28 mouse cellular contexts compared by ENCODE assay signal in the genomic region with DNA sequence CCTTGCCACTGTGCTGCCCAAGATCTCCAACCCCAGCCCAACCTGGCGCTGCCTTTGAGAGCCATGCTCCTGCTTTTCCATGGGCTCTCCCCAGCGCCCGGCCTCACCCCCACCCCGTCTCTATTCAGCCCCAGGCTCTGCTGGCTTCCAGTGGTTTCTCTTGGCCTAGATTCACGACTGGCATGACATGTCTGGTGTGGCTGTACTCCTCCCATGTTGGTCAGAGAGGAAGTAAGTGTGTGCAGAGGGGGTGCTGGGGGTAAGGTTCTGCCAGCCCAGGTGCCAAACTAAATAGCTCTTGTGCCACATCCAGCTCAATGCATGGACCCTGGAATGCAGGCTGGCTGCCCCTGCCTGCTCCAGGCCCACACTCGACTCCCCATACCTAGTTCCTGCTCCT. TPM values are rescaled to one million over a fixed set of nuclear protein-coding genes. Genes with fewer than 3 reads are reported as not detected.
DNase-seq lines count a peak whose midpoint lies in the region; ATAC-seq and TF ChIP-seq lines count a peak whose summit lies in the region.
"Had no signal": no experiment of that assay in that cellular context is flagged by ENCODE, and none has a peak within 500 bp of the region (broad histone marks: within the 10 kb centered on the region; RNA-seq: fewer than 3 reads in every experiment).

No protein-coding gene starts in this region.

- H3K9ac ChIP-seq in heart, embryonic 15.5 days: no peak overlapping the region
- no peak overlapping the region for H3K9ac ChIP-seq in midbrain, embryonic 11.5 days (ENCODE audit: low read length)
- no peak overlapping the region for H3K9ac ChIP-seq in midbrain, postnatal 0 days (replicated peaks; ENCODE audit: low read length, poor library complexity, severe bottlenecking)
- H3K9ac ChIP-seq in forebrain, embryonic 14.5 days (ENCODE audit: low read length): no peak overlapping the region
- H3K9ac ChIP-seq: embryonic facial prominence, embryonic 13.5 days; embryonic facial prominence, embryonic 15.5 days; forebrain, embryonic 12.5 days; forebrain, embryonic 15.5 days had no signal

- no peak for DNase-seq in heart, postnatal 10 days
- peak; percentile 12 for DNase-seq in midbrain, embryonic 11.5 days (ENCODE audit: low spot score, missing footprints)
- no peak for DNase-seq in midbrain, postnatal 0 days (ENCODE audit: low spot score)
- no peak for DNase-seq in urinary bladder, postnatal 10 days (ENCODE audit: low spot score)
- no peak for DNase-seq in forebrain, embryonic 14.5 days (ENCODE audit: low spot score)
- DNase-seq: adrenal gland, adult 8-10 months; adrenal gland, postnatal 14 days; adrenal gland, postnatal 36 days; B cell, adult 2 months; cerebellum, adult 11-12 months; cerebellum, adult 2 months; cerebellum, adult 9-10 months; cerebellum, postnatal 10 days; cerebellum, postnatal 25 days; embryo, embryonic 11 days had no signal

- WGBS in heart, embryonic 15.5 days: 72% methylated on average over 6 of the region's 6 CpGs
- 81% methylated on average over 6 of the region's 6 CpGs for WGBS in midbrain, embryonic 11.5 days
- 74% methylated on average over 6 of the region's 6 CpGs for WGBS in midbrain, postnatal 0 days
- 69% methylated on average over 6 of the region's 6 CpGs for WGBS in forebrain, embryonic 14.5 days

- no peak overlapping the region for H3K4me3 ChIP-seq in heart, embryonic 15.5 days
- H3K4me3 ChIP-seq in midbrain, embryonic 11.5 days (ENCODE audit: low read depth, low read length): no peak overlapping the region
- no peak overlapping the region for H3K4me3 ChIP-seq in midbrain, postnatal 0 days (ENCODE audit: low read depth, low read length)
- no peak overlapping the region for H3K4me3 ChIP-seq in forebrain, embryonic 14.5 days (ENCODE audit: low read depth, low read length)
- H3K4me3 ChIP-seq: embryonic facial prominence, embryonic 13.5 days; embryonic facial prominence, embryonic 15.5 days; erythroblast, embryonic 14.5 days; forebrain, embryonic 10.5 days; forebrain, embryonic 12.5 days; forebrain, embryonic 15.5 days had no signal

- H3K4me1 ChIP-seq in heart, embryonic 15.5 days (replicated peaks): peaks cover 4% of the 10 kb centered on the region
- H3K4me1 ChIP-seq in midbrain, embryonic 11.5 days (ENCODE audit: control insufficient read depth, insufficient read depth, low read length): no peaks in the 10 kb centered on the region
- no peaks in the 10 kb centered on the region for H3K4me1 ChIP-seq in midbrain, postnatal 0 days (ENCODE audit: insufficient read depth, low read length)
- no peaks in the 10 kb centered on the region for H3K4me1 ChIP-seq in forebrain, embryonic 14.5 days (ENCODE audit: control insufficient read depth, insufficient read depth, low read length)
- H3K4me1 ChIP-seq: embryonic facial prominence, embryonic 15.5 days; forebrain, embryonic 12.5 days; forebrain, embryonic 15.5 days had no signal

- H3K36me3 ChIP-seq in heart, embryonic 15.5 days: no peaks in the 10 kb centered on the region
- H3K36me3 ChIP-seq in midbrain, embryonic 11.5 days (ENCODE audit: control insufficient read depth, insufficient read depth, low read length): no peaks in the 10 kb centered on the region
- H3K36me3 ChIP-seq in midbrain, postnatal 0 days (ENCODE audit: insufficient read depth, low read length): no peaks in the 10 kb centered on the region
- no peaks in the 10 kb centered on the region for H3K36me3 ChIP-seq in forebrain, embryonic 14.5 days (ENCODE audit: control insufficient read depth, insufficient read depth, low read length)
- H3K36me3 ChIP-seq: embryonic facial prominence, embryonic 13.5 days; embryonic facial prominence, embryonic 15.5 days; forebrain, embryonic 10.5 days; forebrain, embryonic 12.5 days; forebrain, embryonic 15.5 days; G1E had no signal

- intact Hi-C loops in heart, postnatal 10 days (cut with DNase I): no loop called here

- TF ChIP-seq CTCF in midbrain, postnatal 0 days (IDR thresholded peaks at IDR 0.05): no peak

- no peak overlapping the region for H3K27ac ChIP-seq in heart, embryonic 15.5 days
- no peak overlapping the region for H3K27ac ChIP-seq in midbrain, embryonic 11.5 days (ENCODE audit: low read depth, low read length)
- H3K27ac ChIP-seq in midbrain, postnatal 0 days (ENCODE audit: low read depth, low read length): no peak overlapping the region
- H3K27ac ChIP-seq in forebrain, embryonic 14.5 days (ENCODE audit: low read depth, low read length): no peak overlapping the region
- H3K27ac ChIP-seq: embryonic facial prominence, embryonic 13.5 days; embryonic facial prominence, embryonic 15.5 days; forebrain, embryonic 10.5 days; forebrain, embryonic 12.5 days; forebrain, embryonic 15.5 days had no signal

- H3K27me3 ChIP-seq in heart, embryonic 15.5 days: peaks cover 12% of the 10 kb centered on the region; the same call in 1 of the 2 replicates
- no peaks in the 10 kb centered on the region for H3K27me3 ChIP-seq in midbrain, embryonic 11.5 days (ENCODE audit: control insufficient read depth, insufficient read depth, low read length)
- 0 out of 2 replicates have a peak, but pooled peaks cover 2% of the 10 kb centered on the region for H3K27me3 ChIP-seq in midbrain, postnatal 0 days (ENCODE audit: insufficient read depth, low read length)
- H3K27me3 ChIP-seq in forebrain, embryonic 14.5 days (replicated peaks; ENCODE audit: control insufficient read depth, insufficient read depth, low read length): no peaks in the 10 kb centered on the region
- H3K27me3 ChIP-seq: embryonic facial prominence, embryonic 13.5 days; embryonic facial prominence, embryonic 15.5 days; forebrain, embryonic 12.5 days; forebrain, embryonic 15.5 days had no signal

- 0 out of 2 replicates have a peak, but pooled peaks have one; percentile 23 for ATAC-seq in heart, embryonic 15.5 days (replicated peaks; ENCODE audit: insufficient number of reproducible peaks, insufficient read depth, low FRiP score, low read depth)
- ATAC-seq in midbrain, embryonic 11.5 days (ENCODE audit: low FRiP score): no peak
- no peak for ATAC-seq in midbrain, postnatal 0 days (ENCODE audit: low FRiP score)
- ATAC-seq in common myeloid progenitor, adult 5-6 weeks (replicated peaks; ENCODE audit: low read depth, poor library complexity, severe bottlenecking): peak; percentile 45; the same call in 1 of the 2 replicates
- peak; percentile 52 to 77; a peak in 3 of 4 replicates for ATAC-seq in hematopoietic stem cell, adult 5-6 weeks (replicated peaks in 1 of 2; ENCODE audit: insufficient read depth in 1 of 2, low FRiP score in 2 of 2, low TSS enrichment in 1 of 2, low read depth in 1 of 2, poor library complexity in 2 of 2, severe bottlenecking in 2 of 2)
- no peak for ATAC-seq in forebrain, embryonic 14.5 days
- ATAC-seq: activated CD4-positive, CD25-positive, alpha-beta regulatory T cell, adult 4 months; CD4-positive, CD25-positive, alpha-beta regulatory T cell, adult 4 months; forebrain, embryonic 15.5 days; Patski had no signal

- H3K4me2 ChIP-seq in heart, embryonic 15.5 days: no peak overlapping the region
- no peak overlapping the region for H3K4me2 ChIP-seq in midbrain, embryonic 11.5 days
- H3K4me2 ChIP-seq in midbrain, postnatal 0 days (ENCODE audit: low read depth, low read length, poor library complexity, severe bottlenecking): no peak overlapping the region
- H3K4me2 ChIP-seq in forebrain, embryonic 14.5 days (ENCODE audit: low read length): no peak overlapping the region
- H3K4me2 ChIP-seq: embryonic facial prominence, embryonic 13.5 days; embryonic facial prominence, embryonic 15.5 days; forebrain, embryonic 12.5 days; forebrain, embryonic 15.5 days had no signal

- H3K9me3 ChIP-seq in heart, embryonic 15.5 days (replicated peaks): no peaks in the 10 kb centered on the region
- no peaks in the 10 kb centered on the region; the same call in 1 of the 2 replicates for H3K9me3 ChIP-seq in midbrain, embryonic 11.5 days (ENCODE audit: control insufficient read depth, low read length)
- H3K9me3 ChIP-seq in midbrain, postnatal 0 days (ENCODE audit: low read length): no peaks in the 10 kb centered on the region
- no peaks in the 10 kb centered on the region for H3K9me3 ChIP-seq in forebrain, embryonic 14.5 days (replicated peaks; ENCODE audit: control insufficient read depth, low read length)
- H3K9me3 ChIP-seq: forebrain, embryonic 10.5 days; forebrain, embryonic 12.5 days; forebrain, embryonic 15.5 days had no signal

RNA-seq across cellular contexts. Expression of gene Lgr6, which starts 44.9 kb away (rescaled TPM):
- polyA plus RNA-seq in heart, embryonic 15.5 days (2015; fragmentation: Nextera tagmentation; extraction: Ambion mirVana): 3.4 and 5.9 TPM in 2 replicates
- 10 to 100 TPM; 12.3 to 17.4 TPM for total RNA-seq in heart, postnatal 10 days (2021)
- polyA plus RNA-seq in midbrain, embryonic 11.5 days (2014; fragmentation: Nextera tagmentation; extraction: Ambion mirVana): 0.12 and 0.15 TPM in 2 replicates
- total RNA-seq in midbrain, postnatal 0 days (2014; rRNA removed): 2.5 and 3.8 TPM in 2 replicates
- polyA plus RNA-seq in midbrain, postnatal 0 days (2015; fragmentation: Nextera tagmentation; extraction: Ambion mirVana): 1.9 and 2.1 TPM in 2 replicates
- total RNA-seq in common myeloid progenitor, adult 5-6 weeks (2017): 0.05 TPM in 1 of 2 replicates, not detected in the other
- not detected in 2 replicates for total RNA-seq in hematopoietic stem cell, adult 5-6 weeks (2017)
- polyA plus RNA-seq in forebrain, embryonic 14.5 days (2014; fragmentation: Nextera tagmentation; extraction: Ambion mirVana): 0.48 TPM in 2 replicates
- polyA plus RNA-seq: activated CD4-positive, CD25-positive, alpha-beta regulatory T cell, adult 4 months; erythroblast, embryonic 14.5 days had no signal

Comparison
In these comparisons a context has a peak if more than half of its experiments do, and no peak if none do; other contexts are left out.
1. ATAC-seq: peak in heart, embryonic 15.5 days (single experiment), common myeloid progenitor, adult 5-6 weeks (single experiment) and hematopoietic stem cell, adult 5-6 weeks (2 of 2); none in midbrain, embryonic 11.5 days (single experiment), midbrain, postnatal 0 days (single experiment) and forebrain, embryonic 14.5 days (single experiment).